Mouse (Mus musculus): Measurements from ENCODE around the gene Fam98a. TPM values are rescaled to one million over a fixed set of nuclear protein-coding genes. Genes with fewer than 3 reads are reported as not detected.

Fam98a gene
- total RNA-seq (2023), result 10 to 100 TPM; 36.1 to 43.3 TPM

DNA sequence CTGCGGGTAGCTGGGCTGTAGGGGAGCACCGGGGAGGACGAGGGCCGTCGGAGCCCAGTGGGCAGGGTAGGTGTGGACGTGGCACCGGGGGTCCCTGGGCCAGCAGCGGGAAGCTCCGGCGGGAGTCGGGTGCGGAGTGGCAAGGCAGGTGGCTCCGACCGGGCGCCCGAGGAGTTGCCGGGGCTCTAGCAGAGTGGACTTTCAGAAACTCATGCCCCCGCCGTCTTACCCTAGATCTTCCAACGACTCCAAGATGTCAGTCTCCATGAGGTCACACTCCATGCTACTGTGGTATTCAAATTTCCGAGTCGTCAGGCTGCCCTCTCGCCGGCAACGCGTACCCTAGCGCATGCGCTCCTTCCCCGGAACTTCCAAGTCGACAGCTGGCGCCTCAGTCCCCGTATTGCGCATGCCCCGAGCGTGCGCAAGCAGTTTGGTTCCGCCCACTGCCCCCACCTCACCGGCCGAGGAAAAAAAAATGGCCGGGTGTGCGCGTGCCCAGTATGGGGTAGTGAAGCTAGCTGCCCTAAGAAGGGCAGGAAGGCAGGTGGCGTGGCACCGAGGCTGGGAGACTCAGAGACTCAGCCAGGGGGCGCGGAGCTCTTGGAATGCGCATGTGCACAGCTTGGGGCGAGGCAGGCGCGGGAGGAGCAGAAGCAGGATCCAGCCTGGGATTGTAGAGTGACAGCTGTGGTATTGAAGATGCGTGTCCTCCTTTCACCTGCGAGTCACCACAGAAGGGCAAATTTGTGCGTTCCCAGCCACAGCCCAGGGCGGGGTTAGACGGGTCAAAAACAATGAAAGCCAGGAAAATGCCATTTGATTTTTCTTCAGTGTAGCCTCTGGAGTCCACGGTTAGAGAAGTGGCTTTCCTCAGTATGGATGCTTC, at the start of gene Fam98a:
TSS of gene Fam98a (minus strand) at position 435 of the 889 bp plus-strand sequence.

Other genes starting within 250 kb of the Fam98a start
- gene Rasgrp3, start 116.0 kb downstream of the Fam98a start, total RNA-seq (2023), result under 1 TPM; 0.35 to 0.59 TPM